Mouse (Mus musculus) heart, embryonic 11.5 days (tissue): ENCODE data around the gene Snhg11. TPM values are rescaled to one million over a fixed set of nuclear protein-coding genes. Genes with fewer than 3 reads are reported as not detected.

Experiments used
- ATAC-seq: fragments of 200-750 bp; cut with Nextera tagmentation; replicated peaks from 2 replicates; pipeline ENCODE4 v1.8.0; 2017; ENCODE audit warnings: moderate library complexity; ENCODE audit not compliant: insufficient number of reproducible peaks, low FRiP score, low TSS enrichment
- H3K27ac ChIP-seq: fragments of 300-500 bp; sonication (generic); 2 replicates; pipeline ENCODE4 v1.5.1; 2014; ENCODE audit warnings: mild to moderate bottlenecking, low read depth, low read length
- H3K27me3 ChIP-seq: fragments of 300-500 bp; sonication (generic); 2 replicates; pipeline ENCODE4 v1.6.1; 2014; ENCODE audit warnings: mild to moderate bottlenecking, low read length, mixed read lengths; ENCODE audit not compliant: control insufficient read depth, insufficient read depth
- H3K36me3 ChIP-seq: fragments of 300-500 bp; sonication (generic); 2 replicates; pipeline ENCODE4 v1.6.1; 2014; ENCODE audit warnings: mild to moderate bottlenecking, low read length, moderate library complexity, mixed read lengths; ENCODE audit not compliant: control insufficient read depth, insufficient read depth
- H3K4me1 ChIP-seq: fragments of 300-500 bp; sonication (generic); 2 replicates; pipeline ENCODE4 v1.6.1; 2014; ENCODE audit warnings: low read length; ENCODE audit not compliant: control insufficient read depth, insufficient read depth
- H3K4me2 ChIP-seq: fragments of 300-500 bp; sonication (generic); 2 replicates; pipeline ENCODE4 v1.6.1; 2014; ENCODE audit warnings: mild to moderate bottlenecking, moderate library complexity
- H3K4me3 ChIP-seq: fragments of 300-500 bp; sonication (generic); 2 replicates; pipeline ENCODE4 v1.5.1; 2014; ENCODE audit warnings: low read depth, low read length
- H3K9ac ChIP-seq: fragments of 300-500 bp; sonication (generic); 2 replicates; pipeline ENCODE4 v1.6.1; 2014; ENCODE audit warnings: mild to moderate bottlenecking, low read depth, low read length, moderate library complexity
- H3K9me3 ChIP-seq: fragments of 300-500 bp; sonication (generic); replicated peaks from 2 replicates; pipeline ENCODE4 v1.6.1; 2016; ENCODE audit warnings: low read length; ENCODE audit not compliant: control insufficient read depth
- WGBS: fragments of 180-500 bp; shearing (Covaris S2); extraction: QIAGEN DNeasy Blood & Tissue Kit; methylation state at CpG from one replicate; pipeline ENCODE4 v1.1.7; 2014; ENCODE audit not compliant: insufficient replicate concordance; 5-methylcytosine and 5-hydroxymethylcytosine counted together
- polyA plus RNA-seq: library from polyadenylated mRNA; unstranded; fragments of >200 nt; fragmentation: Nextera tagmentation; extraction: Ambion mirVana; gene quantifications from 2 replicates; pipeline ENCODE4 v1.2.1, GENCODE M21; 2014

Snhg11 gene
- polyA plus RNA-seq, 1 experiment from 2014 or later, result 1.6 TPM

DNA sequence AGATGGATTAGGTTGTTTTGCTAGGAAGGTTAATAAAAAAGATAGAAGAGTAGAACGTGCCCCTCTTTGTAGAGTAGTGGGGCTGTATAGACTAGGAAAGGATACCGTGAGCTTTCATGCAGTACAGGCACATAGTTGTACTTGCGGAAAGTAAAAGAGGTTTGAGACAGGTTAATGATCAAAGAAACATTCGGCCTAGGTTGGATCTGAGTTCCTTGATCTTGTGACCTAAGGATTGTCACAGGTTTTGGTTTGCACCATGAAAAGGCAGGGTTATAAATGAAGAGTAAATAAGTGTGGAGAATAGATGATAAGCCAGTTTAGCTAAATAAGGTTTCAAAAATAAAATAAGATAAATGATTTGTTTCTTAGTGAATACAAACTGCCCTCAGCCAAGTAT lies 11.3 kb upstream of the Snhg11 start:
- Histone ChIP-seq H3K9ac (no peak overlapping the region), H3K4me2 (no peak overlapping the region), H3K27ac (no peak overlapping the region), H3K4me1 (peaks cover 12% of the 10 kb centered on the region), H3K27me3 (no peaks in the 10 kb centered on the region), H3K4me3 (no peak overlapping the region), H3K9me3 (no peaks in the 10 kb centered on the region), H3K36me3 (peaks cover 4% of the 10 kb centered on the region)
- no peak for ATAC-seq
- WGBS, result 83% methylated on average over 4 of the region's 4 CpGs

DNA sequence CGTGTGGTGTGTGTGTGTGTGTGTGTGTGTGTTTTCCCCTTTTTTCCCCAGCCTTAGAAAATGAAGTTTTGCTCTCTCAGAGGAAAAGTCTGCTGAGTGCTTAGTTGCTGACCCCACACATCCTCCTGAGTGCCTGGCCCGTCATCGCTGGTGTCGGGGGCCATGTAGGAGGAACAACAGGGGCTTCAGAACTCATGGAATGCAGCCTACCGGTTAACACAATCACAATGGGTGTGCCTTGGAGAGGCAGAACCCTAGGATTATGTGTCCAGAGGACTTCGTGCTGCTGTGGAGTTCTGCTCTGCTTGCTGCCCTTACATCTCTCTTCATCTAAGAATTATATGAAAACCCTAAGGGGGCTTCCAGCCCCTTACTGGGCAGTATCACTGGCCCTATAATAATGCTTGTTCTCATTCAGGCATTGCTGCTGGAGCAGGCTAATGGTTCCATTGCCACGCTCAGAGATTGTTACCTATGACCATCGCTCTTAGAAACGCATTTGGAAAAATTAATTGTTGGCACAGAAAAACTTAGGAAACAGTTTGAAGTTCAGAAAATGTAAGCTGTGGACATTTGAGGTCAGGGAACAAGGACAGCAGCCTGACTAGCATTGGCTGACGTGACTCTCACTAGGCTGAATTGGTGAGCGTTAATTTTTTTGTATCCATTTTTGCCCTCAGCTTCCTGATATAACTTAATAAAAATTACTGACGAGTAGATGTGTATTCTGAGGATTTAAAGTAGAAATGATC lies 10.2 kb upstream of the Snhg11 start:
- WGBS, result 70% methylated on average over 12 of the region's 12 CpGs
- Histone ChIP-seq H3K4me2 (no peak overlapping the region), H3K27ac (no peak overlapping the region), H3K27me3 (no peaks in the 10 kb centered on the region), H3K4me1 (peaks cover 3% of the 10 kb centered on the region), H3K36me3 (no peaks in the 10 kb centered on the region), H3K9me3 (no peaks in the 10 kb centered on the region), H3K4me3 (no peak overlapping the region), H3K9ac (no peak overlapping the region)
- no peak for ATAC-seq

DNA sequence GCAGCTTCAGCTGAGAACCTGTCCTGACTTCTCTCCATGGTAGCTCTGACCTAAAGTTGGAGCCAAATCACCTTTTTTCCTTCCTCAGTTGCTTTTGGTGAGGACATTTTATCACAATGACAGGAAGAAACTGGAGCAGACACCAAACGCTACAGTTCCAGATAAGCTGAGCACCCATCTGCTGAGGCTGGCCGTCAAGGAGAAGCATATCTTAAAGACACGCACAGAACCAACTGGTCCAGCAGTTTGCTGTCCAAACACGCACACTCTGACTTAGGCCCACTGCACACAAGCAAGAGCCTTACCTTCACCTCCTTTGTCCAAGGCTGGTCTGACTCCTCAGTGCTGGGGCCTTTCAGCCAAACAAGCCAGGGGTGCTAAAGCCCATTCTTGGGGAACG lies 7.8 kb upstream of the Snhg11 start:
- H3K27me3 ChIP-seq, result no peaks in the 10 kb centered on the region
- ATAC-seq, result no peak
- H3K4me1 ChIP-seq, result no peaks in the 10 kb centered on the region
- H3K4me3 ChIP-seq, result no peak overlapping the region
- no peak overlapping the region for H3K9ac ChIP-seq
- H3K9me3 ChIP-seq, result no peaks in the 10 kb centered on the region
- no peak overlapping the region for H3K4me2 ChIP-seq
- H3K36me3 ChIP-seq, result no peaks in the 10 kb centered on the region
- H3K27ac ChIP-seq, result no peak overlapping the region
- 59% methylated on average over 5 of the region's 5 CpGs for WGBS

DNA sequence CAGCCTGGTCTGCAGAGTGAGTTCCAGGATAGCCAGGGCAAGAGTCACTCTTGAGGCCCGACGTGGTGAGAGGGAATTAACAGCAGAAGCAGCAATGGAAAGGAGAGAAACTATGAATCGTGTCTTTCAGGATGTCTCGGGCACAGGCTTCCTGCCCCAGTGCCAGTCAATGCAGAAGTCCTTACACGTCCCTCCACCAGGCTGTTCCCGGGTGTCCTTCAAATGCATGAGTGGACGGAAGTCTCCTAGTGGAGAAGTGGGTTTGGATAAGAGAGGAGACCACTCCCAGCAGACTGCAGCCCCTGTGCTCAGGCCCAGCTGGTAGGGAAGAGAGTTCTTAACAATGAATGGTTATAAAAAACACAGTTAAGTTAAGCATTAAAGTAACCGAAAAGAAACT lies 7.1 kb upstream of the Snhg11 start:
- no peaks in the 10 kb centered on the region for H3K4me1 ChIP-seq
- H3K27ac ChIP-seq, result no peak overlapping the region
- H3K27me3 ChIP-seq, result no peaks in the 10 kb centered on the region
- H3K4me3 ChIP-seq, result no peak overlapping the region
- no peaks in the 10 kb centered on the region for H3K36me3 ChIP-seq
- H3K4me2 ChIP-seq, result no peak overlapping the region
- H3K9ac ChIP-seq, result no peak overlapping the region
- ATAC-seq, result no peak
- H3K9me3 ChIP-seq, result no peaks in the 10 kb centered on the region
- WGBS, result 79% methylated on average over 8 of the region's 8 CpGs

DNA sequence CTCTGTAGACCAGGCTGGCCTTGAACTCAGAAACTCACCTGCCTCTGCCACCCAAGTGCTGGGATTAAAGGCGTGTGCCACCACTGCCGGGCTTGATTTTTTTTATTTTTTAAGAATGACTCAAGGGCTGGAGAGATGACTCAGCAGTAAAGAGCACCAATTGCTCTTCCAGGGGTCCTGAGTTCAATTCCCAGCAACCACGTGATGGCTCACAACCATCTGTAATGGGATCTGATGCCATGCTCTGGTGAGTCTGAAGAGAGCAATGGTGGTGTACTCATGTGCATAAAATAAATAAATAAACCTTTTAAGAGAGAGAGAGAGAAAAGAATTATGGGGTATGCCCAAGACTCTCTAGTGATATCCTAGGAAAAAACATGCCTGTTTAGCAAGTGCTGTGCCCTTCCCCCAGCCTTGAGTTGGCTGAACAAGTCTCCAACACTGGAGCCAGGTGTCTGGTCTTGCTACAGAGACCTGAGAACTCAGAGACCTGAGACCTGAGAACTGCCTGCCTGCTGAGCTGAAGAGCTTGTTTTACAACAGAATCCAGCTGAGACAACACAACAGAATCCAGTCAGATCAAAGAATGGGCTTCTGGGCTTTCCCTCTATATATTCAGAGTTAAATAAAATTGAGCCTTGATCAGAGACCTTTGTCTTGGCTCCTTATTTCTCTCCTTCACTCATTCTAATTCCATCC lies 5.8 kb upstream of the Snhg11 start:
- no peak overlapping the region for H3K9ac ChIP-seq
- no peaks in the 10 kb centered on the region for H3K4me1 ChIP-seq
- H3K9me3 ChIP-seq, result no peaks in the 10 kb centered on the region
- no peak for ATAC-seq
- H3K4me2 ChIP-seq, result no peak overlapping the region
- H3K27me3 ChIP-seq, result peaks cover 11% of the 10 kb centered on the region
- no peak overlapping the region for H3K4me3 ChIP-seq
- no peak overlapping the region for H3K27ac ChIP-seq
- WGBS, result 69% methylated on average over 3 of the region's 3 CpGs
- H3K36me3 ChIP-seq, result no peaks in the 10 kb centered on the region

DNA sequence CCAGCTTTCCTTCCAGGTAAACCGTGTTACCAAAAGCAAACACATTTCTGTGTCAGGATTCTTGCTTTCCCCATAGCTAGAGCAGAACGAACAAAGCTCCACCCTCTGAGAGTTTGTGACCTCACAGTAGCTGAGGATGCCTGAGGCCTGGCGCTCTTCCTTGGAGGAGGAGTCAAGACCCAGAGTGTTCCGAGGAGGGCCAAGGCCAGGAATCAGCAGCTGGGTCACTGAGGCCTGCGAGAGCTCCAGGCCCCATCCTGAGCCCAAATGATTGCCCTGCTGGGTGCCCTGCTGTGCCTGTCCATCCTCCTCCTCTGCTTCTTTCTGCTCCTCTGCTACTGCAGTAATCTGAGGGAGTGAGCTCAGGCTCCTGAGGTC lies 5.3 kb upstream of the Snhg11 start:
- no peak for ATAC-seq
- no peaks in the 10 kb centered on the region for H3K36me3 ChIP-seq

DNA sequence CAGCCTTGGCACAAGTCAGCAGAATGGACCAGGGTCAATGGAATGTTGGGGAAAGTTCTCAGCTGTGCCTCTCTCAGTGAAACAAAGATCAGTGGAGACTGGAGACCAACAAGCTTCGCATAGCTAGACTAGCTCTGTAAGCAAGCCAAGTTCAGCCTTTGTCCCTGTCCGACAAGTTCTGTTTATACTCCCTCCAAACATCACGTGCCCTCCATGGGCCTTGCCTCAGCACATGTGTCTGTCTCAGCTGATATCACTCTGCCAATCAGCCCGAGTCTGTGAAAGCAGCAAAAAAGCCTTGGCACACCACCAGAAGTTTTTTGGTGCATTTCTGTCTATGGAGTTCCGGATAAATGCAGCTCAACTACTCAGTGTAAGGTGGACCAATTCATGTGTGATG lies 2.4 kb upstream of the Snhg11 start:
- no peaks in the 10 kb centered on the region for H3K9me3 ChIP-seq
- no peak for ATAC-seq
- no peak overlapping the region for H3K4me3 ChIP-seq
- H3K36me3 ChIP-seq, result no peaks in the 10 kb centered on the region
- H3K27me3 ChIP-seq, result peaks cover 32% of the 10 kb centered on the region
- H3K9ac ChIP-seq, result no peak overlapping the region
- no peak overlapping the region for H3K4me2 ChIP-seq
- H3K4me1 ChIP-seq, result no peaks in the 10 kb centered on the region
- no peak overlapping the region for H3K27ac ChIP-seq
- WGBS, result 55% methylated on average over 5 of the region's 5 CpGs

More for the DNA sequence above, 5.3 kb upstream of the Snhg11 start:
- H3K4me3 ChIP-seq, result no peak overlapping the region
- no peaks in the 10 kb centered on the region for H3K9me3 ChIP-seq
- no peak overlapping the region for H3K27ac ChIP-seq
- H3K27me3 ChIP-seq, result peaks cover 17% of the 10 kb centered on the region
- WGBS, result 10% methylated on average over 5 of the region's 5 CpGs
- H3K9ac ChIP-seq, result no peak overlapping the region
- H3K4me1 ChIP-seq, result no peaks in the 10 kb centered on the region
- H3K4me2 ChIP-seq, result no peak overlapping the region

DNA sequence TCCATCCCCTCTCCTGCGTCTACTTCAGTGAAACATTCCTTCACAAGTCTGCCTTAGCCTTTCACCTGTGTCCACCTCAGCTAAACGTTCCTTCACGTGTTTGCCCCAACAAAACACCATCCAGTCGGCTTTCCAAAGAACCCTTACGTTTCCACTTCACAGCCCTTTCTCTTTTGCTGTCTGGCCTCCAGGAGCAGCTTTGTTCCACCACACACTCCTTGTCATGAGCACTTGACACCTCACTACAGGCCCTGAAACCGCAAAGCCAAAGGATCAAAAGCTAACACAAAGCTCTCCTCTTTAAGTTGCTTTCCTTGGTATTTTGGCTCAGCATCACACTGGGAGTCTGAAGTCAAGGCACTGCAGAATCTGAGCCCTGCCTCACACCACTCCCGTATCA lies 1.9 kb upstream of the Snhg11 start:
- no peaks in the 10 kb centered on the region for H3K36me3 ChIP-seq
- H3K4me1 ChIP-seq, result no peaks in the 10 kb centered on the region
- no peak overlapping the region for H3K4me3 ChIP-seq
- no peaks in the 10 kb centered on the region for H3K9me3 ChIP-seq
- no peak overlapping the region for H3K4me2 ChIP-seq
- 59% methylated on average over 7 of the region's 7 CpGs for WGBS
- no peak overlapping the region for H3K27ac ChIP-seq
- ATAC-seq, result no peak
- peaks cover 32% of the 10 kb centered on the region for H3K27me3 ChIP-seq
- no peak overlapping the region for H3K9ac ChIP-seq
